11 mouse cellular contexts compared by ENCODE assay signal in the genomic region with DNA sequence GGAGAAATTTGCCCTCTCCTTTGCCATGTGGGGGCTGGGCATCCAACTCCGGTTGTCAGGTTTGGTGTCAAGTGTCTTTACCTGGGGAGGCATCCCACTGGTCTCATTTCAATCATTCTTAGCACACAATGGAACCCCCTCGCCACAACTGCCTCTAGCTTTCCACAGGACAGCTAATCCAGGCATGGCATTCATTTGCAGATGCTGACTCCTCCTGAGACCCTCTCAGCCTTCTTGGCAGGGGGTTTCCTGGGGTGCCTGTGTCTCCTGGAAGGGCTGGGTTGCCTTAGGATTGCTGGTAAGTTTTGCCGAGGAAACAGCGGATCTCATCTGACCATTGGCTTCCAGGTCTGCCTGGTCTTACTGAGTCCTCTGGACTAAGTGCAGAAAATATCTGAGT. TPM values are rescaled to one million over a fixed set of nuclear protein-coding genes. Genes with fewer than 3 reads are reported as not detected.
DNase-seq lines count a peak whose midpoint lies in the region; ATAC-seq lines count a peak whose summit lies in the region.
"Had no signal": no experiment of that assay in that cellular context is flagged by ENCODE, and none has a peak within 500 bp of the region (broad histone marks: within the 10 kb centered on the region; RNA-seq: fewer than 3 reads in every experiment).

A gene (plus strand): TSS at position 202 of the 400 bp plus-strand sequence.

- ATAC-seq in heart, embryonic 15.5 days (replicated peaks; ENCODE audit: insufficient number of reproducible peaks, insufficient read depth, low FRiP score, low read depth), result no peak
- ATAC-seq in hindbrain, embryonic 13.5 days (ENCODE audit: low FRiP score), result no peak
- ATAC-seq in neural tube, embryonic 12.5 days (ENCODE audit: low FRiP score, low read depth), result no peak
- ATAC-seq in monocyte, adult 5-6 weeks (replicated peaks; ENCODE audit: insufficient number of reproducible peaks, low FRiP score, low TSS enrichment, poor library complexity, severe bottlenecking), result no peak

- no peaks in the 10 kb centered on the region for H3K36me3 ChIP-seq in heart, embryonic 15.5 days
- peaks cover 10% of the 10 kb centered on the region for H3K36me3 ChIP-seq in hindbrain, embryonic 13.5 days
- H3K36me3 ChIP-seq in neural tube, embryonic 12.5 days, result peaks cover 9% of the 10 kb centered on the region

- H3K9ac ChIP-seq in heart, embryonic 15.5 days, result no peak within 1 kb of the TSS
- H3K9ac ChIP-seq in hindbrain, embryonic 13.5 days, result peak within 1 kb of the TSS; percentile 46; the same call in 1 of the 2 replicates
- H3K9ac ChIP-seq in neural tube, embryonic 12.5 days, result no peak within 1 kb of the TSS

- peak within 1 kb of the TSS; percentile 33; the same call in 1 of the 2 replicates for H3K4me3 ChIP-seq in heart, embryonic 15.5 days
- peak within 1 kb of the TSS; percentile 42 for H3K4me3 ChIP-seq in hindbrain, embryonic 13.5 days
- 0 out of 2 replicates have a peak within 1 kb of the TSS, but pooled peaks have one; percentile 34 for H3K4me3 ChIP-seq in neural tube, embryonic 12.5 days

- no peaks in the 10 kb centered on the region for H3K9me3 ChIP-seq in heart, embryonic 15.5 days (replicated peaks)
- no peaks in the 10 kb centered on the region for H3K9me3 ChIP-seq in hindbrain, embryonic 13.5 days
- H3K9me3 ChIP-seq in neural tube, embryonic 12.5 days, result no peaks in the 10 kb centered on the region

- peaks cover 70% of the 10 kb centered on the region for H3K27me3 ChIP-seq in heart, embryonic 15.5 days
- peaks cover 78% of the 10 kb centered on the region for H3K27me3 ChIP-seq in hindbrain, embryonic 13.5 days
- H3K27me3 ChIP-seq in neural tube, embryonic 12.5 days (replicated peaks), result peaks cover 70% of the 10 kb centered on the region

- 9% methylated on average over 4 of the region's 4 CpGs for WGBS in heart, embryonic 15.5 days
- WGBS in hindbrain, embryonic 13.5 days, result 2% methylated on average over 4 of the region's 4 CpGs
- WGBS in neural tube, embryonic 12.5 days, result 6% methylated on average over 4 of the region's 4 CpGs

- H3K27ac ChIP-seq in heart, embryonic 15.5 days, result no peak within 1 kb of the TSS
- H3K27ac ChIP-seq in hindbrain, embryonic 13.5 days, result no peak within 1 kb of the TSS
- no peak within 1 kb of the TSS for H3K27ac ChIP-seq in neural tube, embryonic 12.5 days

- DNase-seq in heart, adult 18-20 months, result no peak
- DNase-seq in adrenal gland, postnatal 4 days (ENCODE audit: low spot score in 2 of 2), result no peak
- DNase-seq in ovary, postnatal 36 days (ENCODE audit: low spot score), result no peak
- DNase-seq in gastrocnemius, adult 8-10 months (ENCODE audit: low spot score in 2 of 2), result no peak

- H3K4me2 ChIP-seq in heart, embryonic 15.5 days, result 0 out of 2 replicates have a peak within 1 kb of the TSS, but pooled peaks have one; percentile 11
- H3K4me2 ChIP-seq in hindbrain, embryonic 13.5 days, result peak within 1 kb of the TSS; percentile 58
- H3K4me2 ChIP-seq in neural tube, embryonic 12.5 days (replicated peaks), result peak within 1 kb of the TSS; percentile 60

- peaks cover 15% of the 10 kb centered on the region for H3K4me1 ChIP-seq in heart, embryonic 15.5 days (replicated peaks)
- H3K4me1 ChIP-seq in hindbrain, embryonic 13.5 days (replicated peaks), result peaks cover 23% of the 10 kb centered on the region
- H3K4me1 ChIP-seq in neural tube, embryonic 12.5 days, result peaks cover 19% of the 10 kb centered on the region

RNA-seq across cellular contexts. Expression of the gene that starts here (rescaled TPM):
- polyA plus RNA-seq in heart, embryonic 15.5 days (2015; fragmentation: Nextera tagmentation; extraction: Ambion mirVana), result not detected in 2 replicates
- total RNA-seq in heart, adult 18-20 months (2021), result 1 to 10 TPM in 1 of 2 experiments, under 1 TPM in 1; 0.32 to 5.2 TPM
- 10 to 100 TPM; 10.3 to 12.7 TPM for total RNA-seq in adrenal gland, postnatal 4 days (2021)
- polyA plus RNA-seq in hindbrain, embryonic 13.5 days (2015; fragmentation: Nextera tagmentation; extraction: Ambion mirVana), result not detected in 2 replicates
- polyA plus RNA-seq in neural tube, embryonic 12.5 days (2016; fragmentation: Nextera tagmentation; extraction: Ambion mirVana), result not detected in 2 replicates
- under 1 TPM; 0.19 to 0.38 (median 0.29) TPM for total RNA-seq in gastrocnemius, adult 8-10 months (2022)
- total RNA-seq in monocyte, adult 5-6 weeks (2017), result not detected in 3 replicates
- total RNA-seq: left cerebral cortex, postnatal 10 days; megakaryocyte-erythroid progenitor cell, adult 5-6 weeks had no signal
- polyA plus RNA-seq: intestine, embryonic 14.5 days had no signal
